Mouse (Mus musculus) stomach, postnatal 0 days (tissue): Measurements from ENCODE around the gene Ncf1.

Experiments
- CTCF ChIP-seq: IDR thresholded peaks from 2 replicates; pipeline ENCODE4 v1.5.1; 2016; ENCODE audit warnings: antibody characterized with exemption, low read depth, mild to moderate bottlenecking, moderate library complexity
- EP300 ChIP-seq: optimal IDR thresholded peaks from 2 replicates; pipeline ENCODE3; 2016; ENCODE audit warnings: antibody characterized with exemption

- TF ChIP-seq CTCF (no peak), EP300 (no peak)
Observed at GRCm38 (mm10) chr5:134186059-134186458, 43.4 kb downstream of the Ncf1 start.
